Mouse (Mus musculus): ENCODE results near the gene Lpin2. TPM values are rescaled to one million over a fixed set of nuclear protein-coding genes. Genes with fewer than 3 reads are reported as not detected.

The Lpin2 gene
- polyA plus RNA-seq, 1 experiment from 2014 or later, result 53.5 TPM

DNA sequence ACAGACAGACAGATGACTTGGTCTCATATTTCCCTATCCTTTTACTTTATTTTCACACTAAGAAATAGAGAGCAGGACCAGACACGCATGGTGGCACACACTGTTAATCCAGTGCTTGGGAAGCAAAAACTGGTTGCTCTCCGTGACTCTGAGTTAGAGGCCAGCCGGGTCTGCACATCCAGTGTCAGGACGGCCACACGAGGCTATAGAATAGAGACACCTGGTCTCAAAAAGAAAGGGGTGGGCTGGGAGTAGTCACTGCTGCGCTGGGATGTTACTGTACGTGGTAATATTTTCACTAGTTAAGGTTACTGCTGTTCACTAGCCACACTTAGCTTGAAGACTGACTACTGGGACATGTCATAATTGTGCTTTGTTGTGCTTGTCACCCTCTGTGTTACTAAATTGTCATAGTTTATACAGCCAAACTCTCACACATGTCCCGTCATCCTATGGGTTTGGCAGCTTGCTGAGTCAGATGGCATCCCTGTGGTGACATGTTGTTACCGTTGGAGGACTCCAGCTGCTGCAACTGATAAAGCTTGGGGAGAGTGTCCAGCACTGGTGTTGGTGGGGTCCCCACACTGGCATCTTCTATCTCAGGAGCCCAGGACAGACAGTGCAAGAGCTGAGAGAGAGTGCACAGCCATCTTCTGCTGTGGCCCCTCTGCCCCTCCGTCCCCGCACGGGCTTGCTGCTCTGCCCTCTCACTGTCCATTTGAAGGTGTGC, 53.0 kb downstream of the Lpin2 start:
- H3K27ac ChIP-seq (ENCODE audit: low read depth, low read length), result no peak overlapping the region
- ATAC-seq (replicated peaks; ENCODE audit: low FRiP score), result no peak
- H3K9me3 ChIP-seq (ENCODE audit: control insufficient read depth, low read length), result no peaks in the 10 kb centered on the region
- no peak for DNase-seq (ENCODE audit: low spot score)
- H3K4me3 ChIP-seq (ENCODE audit: low read depth, low read length), result no peak overlapping the region
- no peaks in the 10 kb centered on the region for H3K4me1 ChIP-seq (replicated peaks; ENCODE audit: control insufficient read depth, insufficient read depth, low read length)
- no peak overlapping the region for H3K4me2 ChIP-seq (ENCODE audit: low read depth, low read length, severe bottlenecking)
- H3K36me3 ChIP-seq (ENCODE audit: control insufficient read depth, insufficient read depth, low read length), result no peaks in the 10 kb centered on the region; the same call in 1 of the 2 replicates
- no peaks in the 10 kb centered on the region for H3K27me3 ChIP-seq (ENCODE audit: control insufficient read depth, insufficient read depth, low read length)
- no peak overlapping the region for H3K9ac ChIP-seq (ENCODE audit: low read length)
- 86% methylated on average over 12 of the region's 12 CpGs for WGBS

DNA sequence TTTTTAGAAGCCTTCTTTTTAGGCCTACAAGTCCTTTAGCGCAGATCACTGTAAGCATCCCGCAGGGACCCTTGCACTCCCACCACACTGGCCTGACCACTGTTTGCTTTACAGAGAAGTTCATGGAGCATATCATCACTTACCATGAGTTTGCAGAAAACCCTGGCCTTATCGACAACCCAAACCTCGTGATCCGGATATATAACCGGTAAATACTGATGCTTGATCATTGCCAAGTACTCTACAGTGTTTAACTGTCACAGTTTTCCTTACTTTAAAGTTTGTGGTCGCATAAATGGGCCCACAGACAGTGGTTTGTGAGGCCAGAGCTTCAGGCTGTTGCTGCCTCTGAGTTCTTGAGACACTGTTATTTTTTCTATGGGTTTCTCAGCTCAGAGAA, 56.1 kb downstream of the Lpin2 start:
- peaks cover 3% of the 10 kb centered on the region; the same call in 1 of the 2 replicates for H3K36me3 ChIP-seq (ENCODE audit: control insufficient read depth, insufficient read depth, low read length)

GRCm38 (mm10) chr17:71240811-71241210, 58.5 kb downstream of the Lpin2 start:
- Histone ChIP-seq H3K4me2 (ENCODE audit: low read depth, low read length, severe bottlenecking) (no peak overlapping the region), H3K9me3 (ENCODE audit: control insufficient read depth, low read length) (no peaks in the 10 kb centered on the region), H3K9ac (ENCODE audit: low read length) (no peak overlapping the region), H3K27me3 (ENCODE audit: control insufficient read depth, insufficient read depth, low read length) (no peaks in the 10 kb centered on the region), H3K27ac (ENCODE audit: low read depth, low read length) (no peak overlapping the region), H3K36me3 (ENCODE audit: control insufficient read depth, insufficient read depth, low read length) (peaks cover 3% of the 10 kb centered on the region; the same call in 1 of the 2 replicates), H3K4me1 (replicated peaks; ENCODE audit: control insufficient read depth, insufficient read depth, low read length) (no peaks in the 10 kb centered on the region), H3K4me3 (ENCODE audit: low read depth, low read length) (no peak overlapping the region)
- ATAC-seq (replicated peaks; ENCODE audit: low FRiP score) (no peak), DNase-seq (ENCODE audit: low spot score) (no peak)
- WGBS, result 96% methylated on average over 9 of the region's 9 CpGs

More for the DNA sequence above, 56.1 kb downstream of the Lpin2 start:
- Histone ChIP-seq H3K9ac (ENCODE audit: low read length) (no peak overlapping the region), H3K9me3 (ENCODE audit: control insufficient read depth, low read length) (no peaks in the 10 kb centered on the region), H3K4me2 (ENCODE audit: low read depth, low read length, severe bottlenecking) (no peak overlapping the region), H3K27me3 (ENCODE audit: control insufficient read depth, insufficient read depth, low read length) (no peaks in the 10 kb centered on the region), H3K4me1 (replicated peaks; ENCODE audit: control insufficient read depth, insufficient read depth, low read length) (no peaks in the 10 kb centered on the region), H3K4me3 (ENCODE audit: low read depth, low read length) (no peak overlapping the region), H3K27ac (ENCODE audit: low read depth, low read length) (no peak overlapping the region)
- ATAC-seq (replicated peaks; ENCODE audit: low FRiP score) (no peak), DNase-seq (ENCODE audit: low spot score) (no peak)
- 96% methylated on average over 7 of the region's 7 CpGs for WGBS

DNA sequence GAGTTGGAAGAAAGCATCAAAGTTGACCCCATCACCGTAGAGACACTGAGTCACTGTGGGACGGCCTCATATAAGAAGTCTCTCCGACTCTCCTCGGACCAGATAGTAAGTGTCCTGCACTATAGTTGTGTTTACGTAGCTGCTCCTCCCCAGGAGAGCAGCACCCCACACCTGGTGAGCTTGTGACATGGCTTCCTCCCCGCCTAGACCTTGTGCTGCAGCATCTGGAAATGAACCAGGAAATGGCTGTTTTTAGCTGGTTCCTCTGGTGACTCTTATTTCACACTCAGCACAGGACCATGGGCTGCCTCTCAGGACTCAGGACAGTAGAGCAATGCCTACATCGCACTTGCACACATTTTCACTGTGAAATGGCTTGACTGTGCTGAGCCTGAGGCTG, 60.3 kb downstream of the Lpin2 start:
- H3K27ac ChIP-seq (ENCODE audit: low read depth, low read length), result no peak overlapping the region
- no peaks in the 10 kb centered on the region for H3K4me1 ChIP-seq (replicated peaks; ENCODE audit: control insufficient read depth, insufficient read depth, low read length)
- WGBS, result 97% methylated on average over 7 of the region's 7 CpGs
- no peak overlapping the region for H3K4me3 ChIP-seq (ENCODE audit: low read depth, low read length)
- no peak overlapping the region for H3K4me2 ChIP-seq (ENCODE audit: low read depth, low read length, severe bottlenecking)
- H3K27me3 ChIP-seq (ENCODE audit: control insufficient read depth, insufficient read depth, low read length), result no peaks in the 10 kb centered on the region
- H3K9ac ChIP-seq (ENCODE audit: low read length), result no peak overlapping the region
- H3K36me3 ChIP-seq (ENCODE audit: control insufficient read depth, insufficient read depth, low read length), result peaks cover 3% of the 10 kb centered on the region; the same call in 1 of the 2 replicates
- H3K9me3 ChIP-seq (ENCODE audit: control insufficient read depth, low read length), result no peaks in the 10 kb centered on the region
- DNase-seq (ENCODE audit: low spot score) (no peak), ATAC-seq (replicated peaks; ENCODE audit: low FRiP score) (no peak)

DNA sequence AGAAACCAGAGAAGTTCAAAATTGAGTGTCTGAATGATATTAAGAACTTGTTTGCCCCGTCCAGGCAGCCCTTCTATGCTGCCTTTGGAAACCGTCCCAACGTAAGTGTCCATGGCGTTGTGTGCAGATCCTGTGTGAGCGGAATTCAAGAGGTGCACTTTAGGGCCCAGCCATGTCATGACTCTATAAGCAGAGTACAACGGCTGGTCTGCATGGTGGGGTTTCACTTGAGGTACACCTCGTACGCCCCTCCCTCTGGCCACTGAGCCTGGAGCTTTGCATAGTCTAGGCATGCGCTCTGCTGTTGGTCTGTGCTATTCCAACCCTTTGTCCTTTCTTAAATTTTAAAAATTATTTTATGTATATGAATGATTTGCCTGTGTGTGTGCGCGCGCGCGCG, 62.8 kb downstream of the Lpin2 start:
- ATAC-seq (replicated peaks; ENCODE audit: low FRiP score) (no peak), DNase-seq (ENCODE audit: low spot score) (no peak)
- Histone ChIP-seq H3K9ac (ENCODE audit: low read length) (no peak overlapping the region), H3K36me3 (ENCODE audit: control insufficient read depth, insufficient read depth, low read length) (peaks cover 3% of the 10 kb centered on the region; the same call in 1 of the 2 replicates), H3K27me3 (ENCODE audit: control insufficient read depth, insufficient read depth, low read length) (no peaks in the 10 kb centered on the region), H3K4me2 (ENCODE audit: low read depth, low read length, severe bottlenecking) (no peak overlapping the region), H3K4me1 (replicated peaks; ENCODE audit: control insufficient read depth, insufficient read depth, low read length) (no peaks in the 10 kb centered on the region), H3K4me3 (ENCODE audit: low read depth, low read length) (no peak overlapping the region), H3K9me3 (ENCODE audit: control insufficient read depth, low read length) (no peaks in the 10 kb centered on the region), H3K27ac (ENCODE audit: low read depth, low read length) (no peak overlapping the region)
- over 99% methylated on average over 15 of the region's 15 CpGs for WGBS

- peaks cover 3% of the 10 kb centered on the region; the same call in 1 of the 2 replicates for H3K36me3 ChIP-seq (ENCODE audit: control insufficient read depth, insufficient read depth, low read length)
- no peak overlapping the region for H3K27ac ChIP-seq (ENCODE audit: low read depth, low read length)
- H3K9me3 ChIP-seq (ENCODE audit: control insufficient read depth, low read length), result no peaks in the 10 kb centered on the region
- no peak overlapping the region for H3K4me3 ChIP-seq (ENCODE audit: low read depth, low read length)
- H3K4me1 ChIP-seq (replicated peaks; ENCODE audit: control insufficient read depth, insufficient read depth, low read length), result no peaks in the 10 kb centered on the region
- no peak overlapping the region for H3K4me2 ChIP-seq (ENCODE audit: low read depth, low read length, severe bottlenecking)
- ATAC-seq (replicated peaks; ENCODE audit: low FRiP score) (no peak), DNase-seq (ENCODE audit: low spot score) (no peak)
- no peaks in the 10 kb centered on the region for H3K27me3 ChIP-seq (ENCODE audit: control insufficient read depth, insufficient read depth, low read length)
- no peak overlapping the region for H3K9ac ChIP-seq (ENCODE audit: low read length)
- whole genome bisulfite sequencing, result 95% methylated on average over 4 of the region's 4 CpGs
These were observed 63.7 kb downstream of the Lpin2 start for GRCm38 (mm10) chr17:71246022-71246421.

DNA sequence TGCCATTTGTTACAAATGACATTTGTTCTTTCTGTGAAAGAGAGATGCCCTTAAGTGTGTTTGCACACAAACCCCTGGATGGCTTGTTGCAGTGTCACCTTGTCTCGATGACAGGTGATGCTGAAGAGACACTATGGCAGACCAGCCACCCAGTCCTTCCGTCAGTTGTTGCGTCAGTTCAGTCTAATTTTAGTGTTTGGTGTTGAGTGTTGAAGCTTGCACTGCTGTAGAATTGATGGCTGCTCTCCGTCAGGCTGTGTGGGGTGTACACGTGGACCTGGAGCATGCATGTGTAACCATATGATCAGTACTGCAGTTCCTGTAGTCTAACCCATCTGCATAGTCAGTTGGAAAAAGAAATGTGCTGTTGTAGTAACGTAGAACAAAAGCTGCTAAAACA, 66.6 kb downstream of the Lpin2 start:
- Histone ChIP-seq H3K9ac (ENCODE audit: low read length) (no peak overlapping the region), H3K4me1 (replicated peaks; ENCODE audit: control insufficient read depth, insufficient read depth, low read length) (0 out of 2 replicates have a peak, but pooled peaks cover 2% of the 10 kb centered on the region), H3K4me3 (ENCODE audit: low read depth, low read length) (no peak overlapping the region), H3K36me3 (ENCODE audit: control insufficient read depth, insufficient read depth, low read length) (no peaks in the 10 kb centered on the region; the same call in 1 of the 2 replicates), H3K27me3 (ENCODE audit: control insufficient read depth, insufficient read depth, low read length) (no peaks in the 10 kb centered on the region), H3K27ac (ENCODE audit: low read depth, low read length) (no peak overlapping the region), H3K9me3 (ENCODE audit: control insufficient read depth, low read length) (no peaks in the 10 kb centered on the region), H3K4me2 (ENCODE audit: low read depth, low read length, severe bottlenecking) (no peak overlapping the region)
- ATAC-seq (replicated peaks; ENCODE audit: low FRiP score) (no peak), DNase-seq (ENCODE audit: low spot score) (no peak)
- 85% methylated on average over 6 of the region's 6 CpGs for WGBS

- ATAC-seq (replicated peaks; ENCODE audit: low FRiP score), result no peak
- WGBS, result 97% methylated on average over 2 of the region's 2 CpGs
- H3K9ac ChIP-seq (ENCODE audit: low read length), result no peak overlapping the region
- no peaks in the 10 kb centered on the region for H3K9me3 ChIP-seq (ENCODE audit: control insufficient read depth, low read length)
- no peak overlapping the region for H3K4me3 ChIP-seq (ENCODE audit: low read depth, low read length)
- no peak for DNase-seq (ENCODE audit: low spot score)
- no peaks in the 10 kb centered on the region for H3K27me3 ChIP-seq (ENCODE audit: control insufficient read depth, insufficient read depth, low read length)
- no peak overlapping the region for H3K4me2 ChIP-seq (ENCODE audit: low read depth, low read length, severe bottlenecking)
- 0 out of 2 replicates have a peak, but pooled peaks cover 2% of the 10 kb centered on the region for H3K4me1 ChIP-seq (replicated peaks; ENCODE audit: control insufficient read depth, insufficient read depth, low read length)
- no peak overlapping the region for H3K27ac ChIP-seq (ENCODE audit: low read depth, low read length)
- no peaks in the 10 kb centered on the region; the same call in 1 of the 2 replicates for H3K36me3 ChIP-seq (ENCODE audit: control insufficient read depth, insufficient read depth, low read length)
These were observed 67.7 kb downstream of the Lpin2 start for GRCm38 (mm10) chr17:71250046-71250445.
